Mouse (Mus musculus): ENCODE data around the gene Smarcc2. TPM values are rescaled to one million over a fixed set of nuclear protein-coding genes. Genes with fewer than 3 reads are reported as not detected.

Gene Smarcc2
- polyA plus RNA-seq, 1 experiment from 2014 or later, result 188 TPM

Small RNAs within 50 kb of the gene (microRNA-seq; reads per million reads assigned to microRNA genes)
- not detected for gene Mir6916
- gene Mir8105, result 1.9 reads per million

Other genes with a start within 250 kb of the Smarcc2 start
- 21.4 and 24.1 TPM in 2 replicates for gene Spryd4, start 247.4 kb upstream of the Smarcc2 start, polyA plus RNA-seq (2016; fragmentation: Nextera tagmentation; extraction: Ambion mirVana)
- gene Mip, start 233.4 kb upstream of the Smarcc2 start, polyA plus RNA-seq (2016; fragmentation: Nextera tagmentation; extraction: Ambion mirVana), result 0.13 TPM in 1 of 2 replicates, not detected in the other
- gene Timeless, start 227.2 kb upstream of the Smarcc2 start, polyA plus RNA-seq (2016; fragmentation: Nextera tagmentation; extraction: Ambion mirVana), result 54.9 and 58.4 TPM in 2 replicates
- 0.21 and 0.92 TPM in 2 replicates for gene Apon, start 205.2 kb upstream of the Smarcc2 start, polyA plus RNA-seq (2016; fragmentation: Nextera tagmentation; extraction: Ambion mirVana)
- not detected in 2 replicates for gene Apof, start 190.6 kb upstream of the Smarcc2 start, polyA plus RNA-seq (2016; fragmentation: Nextera tagmentation; extraction: Ambion mirVana)
- 23.8 and 24.1 TPM in 2 replicates for gene Stat2, start 188.7 kb upstream of the Smarcc2 start, polyA plus RNA-seq (2016; fragmentation: Nextera tagmentation; extraction: Ambion mirVana)
- not detected in 2 replicates for gene Il23a, start 160.5 kb upstream of the Smarcc2 start, polyA plus RNA-seq (2016; fragmentation: Nextera tagmentation; extraction: Ambion mirVana)
- gene Pan2, start 155.9 kb upstream of the Smarcc2 start, polyA plus RNA-seq (2016; fragmentation: Nextera tagmentation; extraction: Ambion mirVana), result 39.8 and 41.7 TPM in 2 replicates
- gene Cnpy2, start 136.8 kb upstream of the Smarcc2 start, polyA plus RNA-seq (2016; fragmentation: Nextera tagmentation; extraction: Ambion mirVana), result 219 and 220 TPM in 2 replicates
- gene Cs, start 121.5 kb upstream of the Smarcc2 start, polyA plus RNA-seq (2016; fragmentation: Nextera tagmentation; extraction: Ambion mirVana), result 205 and 209 TPM in 2 replicates
- 28.6 and 33.6 TPM in 2 replicates for gene Coq10a, start 90.3 kb upstream of the Smarcc2 start, polyA plus RNA-seq (2016; fragmentation: Nextera tagmentation; extraction: Ambion mirVana)
- gene Ankrd52, start 82.1 kb upstream of the Smarcc2 start, polyA plus RNA-seq (2016; fragmentation: Nextera tagmentation; extraction: Ambion mirVana), result 12.9 and 13.5 TPM in 2 replicates
- not detected in 2 replicates for gene Slc39a5, start 58.0 kb upstream of the Smarcc2 start, polyA plus RNA-seq (2016; fragmentation: Nextera tagmentation; extraction: Ambion mirVana)
- 127 and 147 TPM in 2 replicates for gene Nabp2, start 47.8 kb upstream of the Smarcc2 start, polyA plus RNA-seq (2016; fragmentation: Nextera tagmentation; extraction: Ambion mirVana)
- gene Rnf41, start 47.6 kb upstream of the Smarcc2 start, polyA plus RNA-seq (2016; fragmentation: Nextera tagmentation; extraction: Ambion mirVana), result 57.6 and 60.7 TPM in 2 replicates
- gene Myl6, start 34.9 kb downstream of the Smarcc2 start, polyA plus RNA-seq (2016; fragmentation: Nextera tagmentation; extraction: Ambion mirVana), result 747 and 793 TPM in 2 replicates
- 2.7 and 3.0 TPM in 2 replicates for gene Myl6b, start 39.4 kb downstream of the Smarcc2 start, polyA plus RNA-seq (2016; fragmentation: Nextera tagmentation; extraction: Ambion mirVana)
- 25.6 and 26.6 TPM in 2 replicates for gene Esyt1, start 66.6 kb downstream of the Smarcc2 start, polyA plus RNA-seq (2016; fragmentation: Nextera tagmentation; extraction: Ambion mirVana)
- gene Zc3h10, start 88.5 kb downstream of the Smarcc2 start, polyA plus RNA-seq (2016; fragmentation: Nextera tagmentation; extraction: Ambion mirVana), result 20.1 and 22.5 TPM in 2 replicates
- 2,391 and 2,602 TPM in 2 replicates for gene Rpl41, start 90.1 kb downstream of the Smarcc2 start, polyA plus RNA-seq (2016; fragmentation: Nextera tagmentation; extraction: Ambion mirVana)
- gene Pa2g4, start 106.7 kb downstream of the Smarcc2 start, polyA plus RNA-seq (2016; fragmentation: Nextera tagmentation; extraction: Ambion mirVana), result 164 and 170 TPM in 2 replicates
- 0.76 and 0.94 TPM in 2 replicates for gene Erbb3, start 130.4 kb downstream of the Smarcc2 start, polyA plus RNA-seq (2016; fragmentation: Nextera tagmentation; extraction: Ambion mirVana)
- gene Rps26, start 167.5 kb downstream of the Smarcc2 start, polyA plus RNA-seq (2016; fragmentation: Nextera tagmentation; extraction: Ambion mirVana), result 444 and 507 TPM in 2 replicates
- 8.3 and 10.4 TPM in 2 replicates for gene Ikzf4, start 186.7 kb downstream of the Smarcc2 start, polyA plus RNA-seq (2016; fragmentation: Nextera tagmentation; extraction: Ambion mirVana)
- gene Suox, start 214.8 kb downstream of the Smarcc2 start, polyA plus RNA-seq (2016; fragmentation: Nextera tagmentation; extraction: Ambion mirVana), result 12.5 and 13.6 TPM in 2 replicates
- 96.5 and 102 TPM in 2 replicates for gene Rab5b, start 237.0 kb downstream of the Smarcc2 start, polyA plus RNA-seq (2016; fragmentation: Nextera tagmentation; extraction: Ambion mirVana)
- gene Pmel, start 244.9 kb downstream of the Smarcc2 start, polyA plus RNA-seq (2016; fragmentation: Nextera tagmentation; extraction: Ambion mirVana), result 0.90 and 1.1 TPM in 2 replicates
- 76.4 and 85.5 TPM in 2 replicates for gene Cdk2, start 245.8 kb downstream of the Smarcc2 start, polyA plus RNA-seq (2016; fragmentation: Nextera tagmentation; extraction: Ambion mirVana)

Measured in midbrain, embryonic 12.5 days (tissue).